Mouse (Mus musculus) T-cell, adult 2 months (primary cell): ENCODE results near the gene Wdr48.
A peak's percentile ranks its signal among the peaks of the same experiment; 100 is the strongest.

Source experiments
- DNase-seq: peaks from one replicate; pipeline ENCODE4 v3.0.0; 2022; ENCODE audit warnings: low spot score

The Wdr48 gene

DNA sequence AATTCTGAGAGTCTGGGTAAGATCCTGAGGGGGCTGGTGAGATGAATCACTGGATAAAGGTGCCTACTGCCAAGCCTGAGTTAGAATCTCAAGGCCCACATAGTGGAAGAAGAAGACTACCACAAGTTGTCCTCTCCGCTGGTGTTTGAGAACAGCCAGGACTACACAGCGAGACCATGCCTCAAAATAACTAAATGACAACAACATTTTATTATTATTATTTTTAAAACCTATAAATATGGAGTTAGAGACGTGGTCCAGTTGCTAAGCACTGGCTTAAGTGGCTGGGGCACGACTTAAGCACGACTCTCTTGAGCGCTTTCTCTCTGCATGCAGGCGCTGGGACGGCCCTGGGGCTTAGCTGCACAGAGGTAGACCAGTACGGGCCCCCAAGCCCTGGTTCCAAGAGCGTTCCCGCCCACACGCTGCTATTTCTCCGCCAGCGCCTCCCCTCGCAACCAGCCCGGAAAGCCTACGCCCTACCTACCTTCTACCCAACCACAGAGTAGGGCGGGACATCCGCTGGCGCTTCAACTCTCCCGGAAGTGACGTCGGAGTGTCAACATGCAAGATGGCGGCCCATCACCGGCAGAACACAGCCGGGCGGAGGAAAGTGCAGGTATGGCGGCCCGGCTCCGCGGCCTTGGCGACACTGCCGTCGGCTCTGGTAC, at the start of gene Wdr48:
Gene Wdr48, plus strand, starts transcription at position 540 of the 671 bp plus-strand sequence.
- DNase-seq = peak; percentile 98

DNA sequence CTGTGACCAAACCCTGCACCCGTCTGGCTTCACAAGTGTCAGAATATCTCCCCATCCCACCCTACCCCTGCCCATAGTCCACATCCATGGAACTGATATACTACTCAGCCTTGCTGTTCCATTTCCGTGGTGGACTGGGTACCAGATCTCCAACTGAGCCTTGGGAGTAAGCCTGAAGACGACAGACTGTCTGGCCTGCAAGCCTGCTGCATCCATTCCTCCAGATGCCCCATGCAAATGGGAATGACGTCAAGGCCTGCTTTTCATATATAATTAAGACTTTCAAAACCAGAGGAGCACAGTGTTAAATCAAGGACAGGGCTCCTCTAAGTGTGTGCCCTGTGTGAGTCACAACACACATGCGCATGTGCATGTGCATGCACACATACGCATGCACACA, 47.5 kb upstream of the Wdr48 start:
- DNase-seq = no peak

DNA sequence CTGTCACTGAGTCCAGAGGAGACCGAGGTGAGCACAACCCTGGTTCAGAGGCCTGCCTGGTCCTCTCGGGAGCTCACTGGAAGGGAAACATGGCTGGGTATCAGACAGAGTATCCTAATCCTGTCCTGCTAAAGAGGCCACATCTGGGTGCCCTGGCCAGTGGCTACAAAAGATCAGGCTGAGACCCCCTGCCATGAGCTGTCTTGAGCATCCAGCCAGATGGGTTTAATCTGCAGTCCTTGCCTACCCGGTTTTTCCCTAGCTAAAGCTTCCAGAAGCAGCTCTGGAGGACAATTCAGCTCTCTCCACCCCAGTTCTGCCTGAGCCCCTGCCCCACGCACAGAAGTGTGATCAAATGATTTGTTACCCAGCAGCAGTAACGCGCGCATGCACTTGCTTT, 46.0 kb upstream of the Wdr48 start:
- DNase-seq = no peak

DNA sequence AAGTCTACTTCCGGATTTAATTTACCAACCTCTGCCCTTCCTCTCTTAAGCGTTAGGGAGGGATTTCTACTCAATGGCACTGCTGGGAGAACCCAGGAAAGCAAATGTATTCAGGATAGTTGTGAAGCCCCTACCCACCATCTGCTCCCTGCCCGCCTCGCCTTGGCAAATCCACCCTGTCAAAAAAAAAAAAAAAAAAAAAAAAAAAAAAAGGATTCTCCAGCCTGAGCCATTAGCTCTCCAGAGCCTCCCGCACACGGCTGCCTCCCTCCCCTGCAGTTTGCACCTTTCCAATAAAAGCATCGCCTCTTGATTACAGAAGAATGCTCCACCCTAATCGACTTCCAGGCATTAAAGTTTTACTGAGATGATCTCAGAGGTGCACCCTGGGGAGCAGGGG, 45.5 kb upstream of the Wdr48 start:
- DNase-seq = no peak

DNA sequence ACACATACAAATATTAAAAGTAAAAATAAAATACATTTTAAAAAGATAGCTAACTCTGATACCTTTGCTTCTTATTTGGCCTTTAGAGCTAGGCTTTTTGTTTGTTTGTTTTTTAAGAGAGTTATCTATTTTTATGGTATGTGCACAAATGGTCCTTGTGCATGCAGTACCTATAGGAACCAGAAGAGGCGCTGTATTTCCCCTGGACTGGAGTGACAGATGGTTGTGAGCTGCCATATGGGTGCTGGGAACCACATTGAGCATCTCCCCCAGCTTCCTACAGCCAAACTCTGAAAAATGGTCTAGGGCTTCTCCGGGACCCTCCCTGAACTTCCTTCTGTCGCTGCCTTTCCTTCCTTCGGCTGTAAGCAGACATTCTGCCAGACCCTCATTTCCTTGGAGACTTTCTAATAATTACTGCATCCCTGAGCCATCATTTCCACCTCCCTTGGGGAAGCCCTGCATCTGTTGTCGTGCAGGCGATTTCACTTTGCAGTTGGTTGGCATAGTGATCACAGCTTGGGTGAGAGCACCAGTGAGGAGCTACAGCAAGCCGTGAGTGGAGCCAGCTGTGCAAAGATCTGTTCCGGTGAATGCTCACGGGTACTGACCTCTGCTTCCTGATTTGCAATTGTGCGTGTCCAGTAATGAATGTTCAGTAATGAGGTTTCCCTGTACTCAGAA, 42.2 kb upstream of the Wdr48 start:
- DNase-seq = no peak

DNA sequence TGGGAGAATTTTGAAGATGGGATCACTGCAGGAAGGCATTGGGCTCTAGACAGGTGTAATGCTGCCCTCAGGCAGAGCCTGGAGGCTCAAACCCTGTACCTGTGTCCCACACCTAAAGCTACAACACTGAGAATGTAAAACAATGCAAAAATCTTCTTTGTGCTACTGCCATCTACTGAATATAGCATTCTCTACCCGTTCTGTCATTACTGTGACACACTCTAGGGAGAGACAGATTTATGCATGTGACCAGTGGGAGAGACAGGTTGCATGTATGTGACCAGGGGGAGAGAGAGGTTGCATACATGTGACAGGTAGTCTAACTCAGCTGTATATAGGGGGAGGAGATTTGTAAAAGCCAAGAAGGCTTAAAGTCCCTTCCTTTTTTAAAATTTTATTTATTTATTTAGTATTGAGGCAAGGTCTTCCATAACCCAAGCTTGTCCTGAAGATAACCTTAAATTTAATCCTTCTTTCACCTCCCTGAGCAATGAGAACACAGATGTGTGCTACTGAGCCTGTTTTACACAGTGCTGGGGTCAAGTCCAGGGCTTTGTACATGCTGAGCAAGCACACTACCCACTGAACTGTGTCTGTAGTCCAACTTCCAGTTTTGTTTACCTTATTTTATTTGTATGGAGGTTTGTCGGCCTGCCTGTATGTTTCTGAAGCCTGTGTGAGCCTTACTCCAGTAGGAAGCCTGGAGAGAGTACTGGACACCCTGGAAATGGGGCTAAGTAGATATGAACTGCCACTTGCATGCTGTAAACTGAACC, 41.4 kb upstream of the Wdr48 start:
- DNase-seq = no peak

DNA sequence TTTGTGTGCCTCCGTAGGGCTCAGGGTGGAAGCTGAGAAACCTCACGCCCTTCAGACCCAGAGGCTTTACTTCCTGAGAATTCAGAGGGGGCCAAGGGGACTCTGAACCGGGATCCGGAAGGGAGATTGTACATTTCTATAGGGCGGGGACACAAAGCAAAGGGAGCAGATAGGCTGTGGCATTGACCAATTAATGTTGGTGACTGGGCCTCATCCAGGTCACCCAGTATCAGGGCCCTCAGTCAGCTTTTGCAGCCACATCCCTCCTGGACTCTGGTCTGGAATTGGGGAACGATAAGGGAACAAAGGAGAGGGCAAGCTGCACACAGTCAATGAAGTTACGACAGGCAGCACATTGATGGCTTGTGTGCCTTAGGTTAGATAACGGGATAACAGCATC, 40.5 kb upstream of the Wdr48 start:
- DNase-seq = no peak

DNA sequence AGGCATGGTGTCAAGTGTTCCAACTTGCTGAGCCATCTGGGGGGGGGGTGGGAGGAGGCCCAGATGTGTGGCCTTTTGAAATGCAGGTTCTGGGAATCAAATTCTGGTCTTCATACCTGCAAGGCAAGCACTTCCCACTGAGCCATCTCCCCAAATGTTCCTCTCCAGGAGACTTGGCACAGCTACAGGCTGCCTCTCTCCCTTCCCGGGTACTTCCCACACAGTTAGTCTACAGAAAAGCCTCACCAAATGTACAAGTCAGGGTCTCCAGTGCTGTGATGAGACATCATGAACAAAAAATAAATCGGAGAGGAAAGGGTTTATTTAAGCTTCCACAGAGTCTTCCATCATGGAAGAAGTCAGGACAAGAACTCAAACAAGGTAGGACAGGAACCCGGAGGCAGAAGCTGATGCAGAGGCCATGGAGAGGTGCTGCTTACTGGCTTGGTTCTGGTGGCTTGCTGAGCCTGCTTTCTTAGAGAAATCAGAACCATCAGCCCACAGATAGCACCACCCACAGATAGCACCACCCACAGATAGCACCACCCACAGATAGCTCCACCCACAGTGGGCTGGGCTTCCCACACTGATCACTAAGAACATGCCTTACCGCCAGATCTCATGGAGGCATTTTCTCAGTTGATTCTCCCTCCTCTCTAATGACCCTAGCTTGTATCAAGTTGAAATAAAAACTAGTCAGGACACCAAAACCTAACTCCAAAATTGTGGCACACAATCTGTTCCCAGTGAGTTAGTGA, 7.4 kb upstream of the Wdr48 start:
- no peak for DNase-seq

DNA sequence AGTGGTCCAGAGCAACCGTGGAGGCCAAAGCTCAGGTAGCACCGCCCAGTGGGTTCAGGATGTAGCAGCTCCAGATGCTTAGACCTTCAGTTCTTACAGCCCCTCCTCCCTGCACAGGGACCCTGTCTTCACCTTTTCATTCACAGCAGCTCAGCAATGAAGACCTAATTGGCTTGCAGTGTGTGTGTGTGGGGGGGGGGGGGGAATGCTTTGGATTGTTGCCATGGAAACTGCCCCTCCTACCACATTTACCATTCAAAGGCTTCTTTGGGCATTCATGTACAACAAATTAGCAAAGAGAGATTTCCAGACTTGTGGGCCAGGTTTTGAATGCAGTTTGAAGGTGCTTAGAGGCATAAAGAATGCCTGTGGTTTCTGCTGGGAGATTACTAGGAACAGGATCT, 5.8 kb upstream of the Wdr48 start:
- DNase-seq = no peak

DNA sequence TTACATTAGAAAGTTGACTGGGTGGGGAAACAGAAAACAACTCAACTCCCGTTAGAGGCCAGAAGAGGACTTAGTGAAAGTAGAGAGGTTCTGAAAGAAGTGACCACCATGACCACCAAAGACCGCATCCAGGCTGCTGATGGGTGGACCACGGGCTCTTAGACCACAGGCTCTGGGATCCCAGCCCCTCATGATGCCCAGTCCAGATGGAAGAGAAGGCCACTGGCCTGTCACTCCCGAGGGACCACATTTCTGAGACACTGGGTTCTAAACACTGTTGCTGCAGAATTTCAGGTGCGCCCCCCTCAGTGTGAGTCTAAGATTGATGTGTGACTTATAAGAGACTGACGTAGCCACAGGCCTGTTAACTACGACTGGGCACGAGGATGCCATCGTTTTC, 5.2 kb upstream of the Wdr48 start:
- DNase-seq = no peak

DNA sequence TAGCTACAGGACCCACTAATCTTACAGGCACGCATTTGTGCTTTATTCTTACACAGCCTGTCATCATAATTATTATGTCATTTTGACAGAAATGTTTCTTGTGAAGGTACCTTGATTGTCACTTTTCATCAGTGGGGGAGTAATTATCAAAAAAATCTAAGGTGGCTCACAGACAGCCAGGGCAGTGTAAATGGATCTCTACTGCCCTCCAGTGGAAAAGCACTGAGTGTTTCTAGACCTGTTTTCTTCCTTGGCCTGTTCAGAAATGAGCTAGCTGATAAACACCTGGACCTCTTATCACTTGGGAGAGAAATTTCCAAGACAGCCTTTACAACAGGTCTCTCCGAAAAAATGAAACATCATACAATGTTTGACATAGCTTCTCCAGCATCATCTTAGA, 4.0 kb upstream of the Wdr48 start:
- peak; percentile 45 for DNase-seq

DNA sequence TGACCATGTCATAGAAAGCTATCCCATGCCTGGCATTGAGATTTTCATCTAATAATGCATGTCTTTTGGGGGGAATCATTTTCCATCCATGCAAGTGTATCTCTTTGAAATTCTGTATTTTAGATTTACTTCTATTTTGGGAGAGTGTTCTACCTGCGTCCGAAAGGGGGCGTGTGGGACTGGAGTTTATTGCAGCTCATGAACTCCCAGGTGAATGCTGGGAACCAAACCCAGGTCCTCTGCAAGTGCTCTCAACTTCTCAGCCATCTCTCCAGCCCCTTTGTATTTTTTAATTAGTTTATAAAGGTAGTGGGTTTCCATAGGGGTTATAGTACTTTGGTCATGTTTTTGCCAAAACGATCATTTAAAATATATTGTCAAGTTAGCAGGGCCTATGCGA, 797 bp upstream of the Wdr48 start:
- no peak for DNase-seq

DNA sequence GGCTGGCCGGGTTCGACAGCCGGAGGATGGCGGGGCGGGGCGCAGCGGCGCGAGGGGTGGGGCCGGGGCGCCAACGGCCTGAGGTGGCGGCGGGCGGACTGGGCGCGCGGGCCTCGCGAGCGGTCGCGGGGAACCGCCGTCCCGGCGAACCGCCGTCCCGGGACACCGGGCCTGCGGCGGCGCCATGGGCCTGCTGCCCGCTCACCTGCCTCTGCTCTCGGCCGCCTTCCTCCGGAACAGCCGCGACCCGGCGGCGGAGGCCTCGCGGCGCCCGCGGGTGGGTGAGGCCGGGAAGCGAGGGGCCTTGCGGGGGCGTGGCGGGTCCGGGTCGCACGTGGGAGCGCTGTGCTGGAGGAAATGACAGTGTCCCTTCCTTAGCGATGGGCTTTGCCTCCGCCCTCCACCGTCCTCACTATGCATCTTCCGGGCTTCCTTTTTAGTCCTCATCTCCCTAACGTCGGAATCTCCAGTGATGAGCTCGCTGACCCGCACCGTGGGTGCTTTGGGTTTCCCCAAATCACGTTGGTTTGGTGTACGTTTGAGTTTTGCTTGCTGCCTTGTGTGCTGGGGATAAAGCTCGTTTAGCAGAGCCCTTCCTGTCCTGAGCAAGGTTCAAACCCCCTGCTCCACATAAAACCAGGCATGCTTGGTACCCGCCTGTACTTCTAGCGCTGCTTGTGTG, 503 bp downstream of the Wdr48 start:
- peak; percentile 68 for DNase-seq

DNA sequence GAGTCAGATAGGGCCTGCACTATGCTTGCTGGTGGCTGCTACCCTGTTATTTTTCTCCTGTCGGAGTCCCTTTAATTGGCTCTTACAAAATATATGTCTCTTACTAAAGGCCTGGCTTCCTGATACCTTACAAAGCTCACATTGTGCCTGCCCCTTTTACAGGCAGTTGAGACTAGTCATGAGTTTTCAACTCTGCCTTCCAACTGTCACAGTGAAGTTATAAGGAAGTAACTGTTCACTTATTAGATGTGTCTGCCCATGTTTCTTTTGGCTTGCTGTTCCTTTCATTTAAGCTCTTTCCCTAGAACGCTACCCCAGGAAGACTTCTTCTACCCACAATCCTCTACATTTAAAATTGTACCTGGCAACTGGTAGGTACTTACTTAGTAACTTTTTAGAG, 4.8 kb downstream of the Wdr48 start:
- DNase-seq = no peak

DNA sequence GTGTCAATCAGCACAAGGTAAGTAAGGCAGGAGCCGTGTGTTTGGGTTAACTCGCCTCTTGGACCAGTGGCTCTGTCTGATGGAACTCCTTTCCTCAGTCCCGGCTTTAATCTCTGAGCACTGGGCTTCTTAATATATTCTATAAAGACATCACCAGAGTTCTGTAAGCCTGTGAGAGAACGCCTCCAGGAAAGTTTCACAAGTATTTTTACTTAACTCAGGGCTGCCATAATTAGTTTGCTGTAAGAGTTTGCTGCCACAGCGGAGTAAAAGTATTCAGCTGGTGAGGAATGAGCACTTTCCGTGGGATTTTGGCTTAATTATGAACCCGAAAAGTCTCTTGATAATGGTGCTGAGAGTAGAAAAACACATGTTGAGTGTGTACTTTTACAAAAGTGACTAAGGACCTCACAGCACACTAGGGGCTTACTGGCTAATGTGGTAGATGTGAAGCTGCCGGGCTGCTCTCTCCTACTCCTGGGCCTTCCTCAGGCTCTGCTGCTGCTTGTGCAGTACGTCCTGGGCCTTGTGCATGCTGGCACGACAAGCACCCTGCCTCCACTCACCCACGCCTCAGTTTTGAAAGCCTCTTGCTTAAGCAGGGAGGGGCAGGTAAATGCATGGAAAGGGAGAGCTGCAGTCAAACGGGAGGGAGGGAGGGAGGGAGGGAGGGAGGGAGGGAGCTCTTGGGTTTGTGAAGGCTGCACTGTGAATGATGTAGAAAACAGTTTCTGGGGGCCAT, 7.9 kb downstream of the Wdr48 start:
- no peak for DNase-seq

DNA sequence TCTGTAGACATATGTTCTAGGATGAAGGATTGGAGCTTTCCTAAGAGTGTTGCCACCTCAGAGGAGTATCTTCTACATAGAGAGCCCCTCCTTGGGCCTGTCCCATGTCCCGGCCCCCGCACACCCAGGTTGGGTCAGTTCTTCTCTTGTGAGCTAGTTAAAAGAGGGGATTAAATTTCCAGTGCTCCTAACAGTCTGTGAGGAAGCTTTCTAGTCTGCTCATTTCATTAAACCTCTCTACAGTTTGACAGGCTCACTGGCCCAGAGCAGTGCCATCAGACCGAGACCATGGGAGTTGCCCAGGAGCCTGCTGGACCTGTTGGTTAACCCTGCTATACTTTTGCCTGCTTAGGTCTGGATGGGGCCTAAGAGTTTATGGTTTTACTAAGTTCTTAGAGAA, 14.0 kb downstream of the Wdr48 start:
- DNase-seq = no peak

DNA sequence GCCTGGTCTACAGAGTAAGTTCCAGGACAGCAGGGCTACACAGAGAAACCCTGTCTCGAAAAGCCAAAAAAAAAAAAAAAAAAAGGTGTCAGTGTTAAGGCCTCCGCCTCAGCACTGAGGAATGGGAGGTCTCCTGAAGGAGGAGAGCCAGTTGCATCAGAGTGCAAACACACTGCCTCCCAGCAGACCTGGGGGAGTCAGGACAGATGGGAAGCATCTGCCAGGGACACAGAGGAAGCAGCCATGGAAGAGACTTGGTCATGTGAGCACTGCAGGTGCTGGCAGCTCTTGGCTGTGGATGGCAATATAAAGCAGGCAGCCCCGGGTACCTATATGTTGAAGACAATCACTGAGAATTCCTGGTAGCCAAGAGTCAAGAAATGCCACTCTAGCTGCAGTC, 15.3 kb downstream of the Wdr48 start:
- no peak for DNase-seq

DNA sequence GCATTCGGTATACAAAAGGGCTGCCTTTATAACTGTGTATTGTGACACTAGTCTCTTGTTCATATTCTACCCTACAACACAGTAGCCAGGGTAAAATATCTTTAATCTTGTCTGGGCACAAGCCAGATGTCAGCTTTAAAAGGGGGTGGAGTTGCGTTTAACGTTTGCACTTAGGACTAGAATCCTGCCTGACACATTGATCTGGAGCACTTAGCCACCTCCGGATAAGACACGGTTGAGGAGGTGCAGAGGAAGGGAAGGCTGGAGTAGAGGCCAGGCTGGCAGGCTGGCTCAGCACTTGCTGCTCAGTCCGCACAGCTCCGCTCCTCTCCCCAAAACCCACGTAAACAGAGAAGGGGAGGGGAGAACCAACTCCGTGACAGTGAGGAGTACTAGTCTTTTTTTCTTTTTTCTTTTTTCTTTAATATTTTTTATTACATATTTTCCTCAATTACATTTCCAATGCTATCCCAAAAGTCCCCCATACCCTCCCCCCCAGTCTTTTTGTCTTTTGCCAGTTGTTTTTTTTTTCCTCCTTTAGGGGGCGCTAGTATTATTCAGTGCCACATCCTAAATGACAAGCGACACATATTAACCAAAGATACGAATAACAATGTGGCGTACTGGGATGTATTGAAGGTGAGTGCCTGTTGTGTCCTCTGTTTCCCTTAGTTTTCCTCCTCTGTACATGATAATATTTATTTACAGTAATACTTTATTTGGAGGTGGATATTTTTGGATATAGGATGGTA, 18.6 kb downstream of the Wdr48 start:
- no peak for DNase-seq

DNA sequence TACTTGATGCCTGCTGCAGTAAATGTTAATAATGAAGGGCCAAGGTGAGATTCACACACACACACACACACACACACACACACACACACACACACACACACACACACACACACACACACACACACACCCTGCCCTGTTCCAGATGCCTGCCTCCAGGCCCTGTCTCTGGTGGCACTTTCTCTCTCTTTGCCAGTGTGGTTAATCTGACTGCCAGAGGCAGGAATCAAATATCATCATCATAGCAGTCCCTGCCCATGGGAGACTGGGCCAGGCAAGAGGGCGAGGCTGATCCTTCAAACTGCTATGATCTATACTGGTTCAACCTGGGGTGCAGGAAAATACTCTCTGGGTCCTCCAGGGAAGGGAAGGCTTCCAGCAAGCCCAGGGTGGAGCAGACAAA, 25.2 kb downstream of the Wdr48 start:
- no peak for DNase-seq

DNA sequence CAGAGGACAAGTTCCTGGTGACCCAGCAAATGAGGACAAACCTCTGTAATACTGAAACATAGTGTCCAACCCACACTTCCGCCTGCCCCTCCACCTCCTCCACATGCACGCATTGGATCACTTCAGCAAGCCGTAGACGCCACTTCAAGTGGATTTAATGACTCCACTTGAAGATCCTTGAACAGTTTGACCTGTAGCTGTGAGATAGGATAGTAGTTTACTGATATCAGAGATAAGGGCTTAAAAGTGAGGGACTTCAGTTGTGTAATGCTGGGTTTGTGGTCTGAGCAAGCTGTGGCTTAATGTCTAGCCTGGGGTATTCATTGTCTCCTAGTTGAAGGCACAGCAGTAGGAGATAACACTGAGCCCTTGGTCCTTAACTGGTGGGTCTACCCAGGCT, 28.8 kb downstream of the Wdr48 start:
- no peak for DNase-seq
